Mouse (Mus musculus): ENCODE data around the gene Gcgr.

The Gcgr gene

GRCm38 (mm10) chr11:120506899-120507298 lies 23.6 kb upstream of the Gcgr start:
- WGBS, result 72% methylated on average over 4 of the region's 4 CpGs

- WGBS, result 89% methylated on average over 13 of the region's 13 CpGs
These were observed 22.7 kb upstream of the Gcgr start for GRCm38 (mm10) chr11:120507611-120508289.

GRCm38 (mm10) chr11:120508290-120508870 lies 22.1 kb upstream of the Gcgr start:
- 81% methylated on average over 9 of the region's 9 CpGs for WGBS

GRCm38 (mm10) chr11:120509940-120510339 lies 20.6 kb upstream of the Gcgr start:
- WGBS, result 66% methylated on average over 4 of the region's 4 CpGs

DNA sequence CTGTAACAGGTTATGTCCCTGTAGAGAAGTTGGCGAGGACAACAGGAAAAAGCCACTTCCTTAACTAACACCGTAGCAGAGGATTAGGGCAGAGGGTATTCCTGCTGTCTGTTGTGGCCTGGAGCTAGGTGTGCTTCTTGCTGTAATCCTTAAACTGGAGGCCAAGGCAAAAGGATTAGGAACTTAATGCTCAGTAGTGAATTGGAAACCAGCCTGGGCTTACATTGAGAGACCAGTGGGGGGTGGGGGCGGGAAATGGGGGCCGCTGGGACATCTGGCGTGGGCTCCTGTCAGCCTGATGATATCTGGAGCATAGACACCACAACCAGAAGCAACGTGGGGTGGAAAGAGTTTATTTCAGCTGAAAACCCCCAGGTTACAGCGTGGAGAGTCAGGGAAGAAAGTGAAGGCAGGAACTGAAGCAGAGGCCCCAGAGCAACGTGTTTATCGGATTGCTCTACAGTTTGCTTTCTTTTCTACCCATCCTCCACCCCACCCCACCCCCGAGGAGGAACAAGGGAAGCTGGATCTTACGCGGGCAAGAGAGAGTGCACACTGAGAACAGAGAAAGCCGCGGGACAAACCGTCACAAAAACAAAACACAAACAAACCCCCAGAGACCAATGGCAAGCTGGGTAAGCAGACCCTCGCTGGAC lies 20.0 kb upstream of the Gcgr start:
- 13% methylated on average over 16 of the region's 16 CpGs for WGBS

DNA sequence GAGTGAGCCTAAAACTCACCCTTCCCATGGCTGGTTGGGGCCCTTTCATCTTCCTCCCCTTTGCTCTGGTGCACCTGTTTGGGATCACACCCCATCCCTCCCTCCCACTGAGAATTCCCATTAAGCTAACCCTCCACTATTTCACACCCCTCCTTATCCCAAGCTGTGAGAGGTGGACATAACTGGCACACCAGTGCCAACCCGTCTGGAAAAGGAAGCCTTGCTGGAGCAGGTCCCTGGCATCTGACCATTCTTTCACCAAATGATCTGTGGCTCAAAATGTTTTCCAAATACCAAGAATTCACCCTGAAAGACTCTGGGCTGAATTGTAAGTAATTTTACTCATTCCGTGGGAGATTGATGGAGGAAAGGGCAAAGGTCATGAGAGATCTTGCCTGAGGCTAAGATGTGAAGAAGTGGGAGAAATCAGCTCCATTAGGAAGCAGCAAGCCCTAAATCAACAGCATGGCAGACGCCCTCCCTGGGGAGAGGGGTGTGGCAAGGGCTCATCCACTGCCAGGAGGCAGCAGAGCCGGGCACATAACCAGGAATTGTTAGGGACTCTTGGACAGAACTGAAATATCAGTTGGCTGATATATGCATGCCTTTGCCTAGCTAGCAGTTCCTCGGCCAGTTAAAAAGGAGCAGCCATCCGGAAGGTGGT lies 17.6 kb upstream of the Gcgr start:
- WGBS, result 45% methylated on average over 6 of the region's 6 CpGs

- 90% methylated on average over 2 of the region's 2 CpGs for WGBS
These were observed 16.2 kb upstream of the Gcgr start for GRCm38 (mm10) chr11:120514262-120514661.

GRCm38 (mm10) chr11:120515611-120516010 lies 14.9 kb upstream of the Gcgr start:
- 17% methylated on average over 17 of the region's 17 CpGs for WGBS

DNA sequence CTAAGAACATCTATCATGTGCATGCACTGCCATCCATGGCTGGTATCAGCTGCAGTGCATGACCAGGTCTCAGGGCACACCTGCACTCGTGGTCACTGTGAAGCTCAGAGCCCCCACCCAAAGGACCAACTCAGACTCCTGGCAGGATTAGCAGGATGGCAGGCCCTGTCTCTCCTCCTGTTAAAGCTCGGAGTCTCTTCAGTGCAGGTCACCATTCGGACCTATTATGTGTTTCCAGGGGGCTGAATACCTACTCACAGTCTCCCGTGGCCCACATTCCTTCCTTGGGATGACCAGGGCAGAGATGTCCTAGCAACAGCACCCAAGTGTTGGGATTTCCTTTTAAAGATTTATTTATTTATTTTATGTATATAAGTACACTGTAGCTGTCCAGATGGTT lies 13.4 kb upstream of the Gcgr start:
- 85% methylated on average over 4 of the region's 4 CpGs for WGBS

GRCm38 (mm10) chr11:120518027-120518426 lies 12.5 kb upstream of the Gcgr start:
- 22% methylated on average over 6 of the region's 6 CpGs for WGBS

DNA sequence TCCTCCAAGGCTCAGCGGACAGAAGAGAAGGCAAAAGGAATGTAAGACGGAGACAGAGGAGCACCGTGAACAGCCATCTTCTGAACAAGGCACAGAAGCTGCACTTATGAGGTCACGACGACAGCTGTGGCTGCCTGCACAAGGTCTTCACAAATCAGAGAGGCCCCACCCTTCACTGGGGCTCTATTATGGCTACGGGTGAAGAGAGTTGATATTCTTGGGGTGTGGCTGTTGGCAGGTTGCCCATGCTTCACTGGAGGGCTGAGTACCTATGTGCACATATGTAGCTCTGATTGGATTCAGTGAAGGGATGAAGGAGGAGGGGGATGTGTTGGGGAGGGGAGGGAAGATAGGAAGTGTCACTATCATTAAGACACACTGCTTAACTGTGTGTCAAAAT lies 11.9 kb upstream of the Gcgr start:
- 45% methylated on average over 6 of the region's 6 CpGs for WGBS

DNA sequence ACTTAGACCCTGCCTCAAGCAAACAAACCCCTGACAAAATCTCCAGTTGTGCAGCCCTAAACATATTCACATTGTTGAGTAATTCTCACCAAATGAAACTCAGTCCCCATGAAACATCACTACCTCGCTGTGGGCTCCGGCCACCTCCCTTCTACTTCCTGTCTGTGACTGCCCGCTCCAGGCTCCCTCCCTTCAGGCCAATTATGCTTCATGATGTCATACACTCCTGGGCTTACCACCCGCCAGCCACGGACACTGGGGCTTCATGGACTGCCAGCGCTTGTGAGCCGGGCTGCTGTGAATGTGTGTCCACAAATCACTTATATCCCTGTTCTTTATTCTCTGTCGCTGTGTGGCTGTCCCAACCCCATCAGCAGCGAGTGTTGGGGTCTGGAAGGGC lies 10.8 kb upstream of the Gcgr start:
- WGBS, result 38% methylated on average over 9 of the region's 9 CpGs

DNA sequence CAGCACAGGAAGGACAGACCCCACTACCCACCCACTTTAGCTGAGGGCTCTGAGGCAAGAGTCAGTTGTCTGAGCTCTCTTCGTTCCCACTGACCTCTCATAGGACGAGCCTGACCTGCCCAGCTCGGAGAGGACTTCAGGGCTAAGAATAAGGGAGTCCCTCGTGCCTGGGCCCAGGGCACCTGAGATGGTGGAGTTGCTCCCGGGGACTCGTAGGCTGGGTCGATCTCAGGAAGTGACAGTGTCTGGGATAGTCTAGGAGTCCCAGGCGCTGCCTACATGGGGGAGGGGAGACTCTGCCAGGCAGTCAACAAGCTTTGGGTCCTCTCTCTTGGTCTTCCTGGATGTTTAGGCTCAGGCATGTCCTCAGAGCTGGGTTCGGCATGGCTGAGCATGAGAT lies 10.0 kb upstream of the Gcgr start:
- WGBS, result 83% methylated on average over 9 of the region's 9 CpGs

DNA sequence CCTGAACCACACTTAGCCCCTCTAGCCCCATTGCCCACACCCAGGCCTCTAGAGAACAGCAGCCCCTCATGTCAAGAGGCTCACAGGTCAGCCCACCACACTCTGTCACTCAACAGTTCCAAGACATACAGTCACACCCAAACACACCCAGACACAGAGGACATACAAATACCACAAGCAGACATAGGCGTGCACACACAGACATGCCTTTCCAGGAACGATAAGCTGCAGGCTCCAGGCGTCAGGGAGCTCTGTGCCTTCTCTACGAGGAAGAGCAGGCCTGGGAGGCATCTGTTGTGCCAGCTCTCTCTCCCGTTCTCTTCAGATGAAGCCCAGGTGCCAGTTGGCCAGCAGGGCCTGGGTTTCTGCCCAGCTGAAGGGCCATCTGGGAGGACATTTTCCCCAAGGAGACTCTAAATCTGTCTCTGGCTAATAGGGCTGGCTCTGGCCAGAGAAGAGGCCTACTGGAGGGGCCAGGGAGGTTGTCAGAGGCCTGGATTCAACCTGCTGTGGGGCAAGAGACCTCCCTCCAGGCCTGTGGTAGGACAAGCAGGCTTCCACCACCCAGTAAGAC lies 9.4 kb upstream of the Gcgr start:
- 59% methylated on average over 5 of the region's 5 CpGs for WGBS

DNA sequence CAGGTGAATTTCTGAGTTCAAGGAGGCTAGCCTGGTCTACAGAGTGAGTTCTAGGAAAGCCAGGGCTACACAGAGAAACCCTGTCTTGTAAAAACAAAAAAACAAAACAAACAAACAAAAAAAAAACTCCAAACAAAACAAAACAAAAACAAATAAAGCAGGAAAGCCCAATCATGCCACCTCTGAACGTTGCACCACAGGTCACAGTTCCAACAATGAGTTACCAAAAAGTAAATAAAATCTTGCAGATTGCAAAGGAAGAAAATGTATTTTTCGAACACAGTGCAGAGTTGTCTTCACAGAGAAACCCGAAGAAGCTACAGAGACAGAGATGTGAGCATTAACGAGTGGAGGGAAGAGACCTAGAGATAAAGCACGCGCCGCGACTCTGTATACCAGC lies 7.9 kb upstream of the Gcgr start:
- WGBS, result 86% methylated on average over 8 of the region's 8 CpGs

- 90% methylated on average over 2 of the region's 2 CpGs for WGBS
These were observed 4.5 kb upstream of the Gcgr start for GRCm38 (mm10) chr11:120525959-120526358.

DNA sequence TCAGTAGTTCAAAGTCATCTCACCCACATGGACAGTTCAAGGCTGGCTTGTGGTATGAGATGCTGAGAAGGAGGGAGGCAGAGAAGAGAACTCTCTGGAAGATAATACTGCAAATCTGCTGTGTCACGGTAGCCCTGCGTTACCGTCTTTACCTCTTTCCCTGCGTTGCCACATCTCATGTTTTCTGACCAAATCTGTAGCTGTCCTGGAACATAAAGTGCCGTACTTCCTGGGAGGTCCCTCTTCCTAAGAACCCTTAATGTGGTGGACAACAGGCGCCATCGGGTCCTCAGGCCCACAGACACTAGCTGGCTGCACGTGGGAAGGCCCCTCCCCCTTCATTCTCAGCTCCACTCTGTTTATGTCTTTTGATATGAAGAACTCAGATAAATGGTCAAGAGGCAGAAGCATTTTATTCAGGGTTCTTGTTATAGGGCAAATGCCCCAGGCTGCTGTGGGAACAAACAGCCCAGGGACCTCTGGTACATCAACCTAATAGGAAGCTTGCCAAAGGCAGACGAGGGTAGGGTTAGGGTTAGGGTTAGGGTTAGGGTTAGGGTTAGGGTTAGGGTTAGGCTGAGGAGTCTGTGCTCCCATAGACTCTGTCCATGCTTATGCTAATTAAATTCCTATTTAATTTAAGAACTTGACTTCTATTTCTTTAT lies 2.7 kb upstream of the Gcgr start:
- 87% methylated on average over 9 of the region's 9 CpGs for WGBS

DNA sequence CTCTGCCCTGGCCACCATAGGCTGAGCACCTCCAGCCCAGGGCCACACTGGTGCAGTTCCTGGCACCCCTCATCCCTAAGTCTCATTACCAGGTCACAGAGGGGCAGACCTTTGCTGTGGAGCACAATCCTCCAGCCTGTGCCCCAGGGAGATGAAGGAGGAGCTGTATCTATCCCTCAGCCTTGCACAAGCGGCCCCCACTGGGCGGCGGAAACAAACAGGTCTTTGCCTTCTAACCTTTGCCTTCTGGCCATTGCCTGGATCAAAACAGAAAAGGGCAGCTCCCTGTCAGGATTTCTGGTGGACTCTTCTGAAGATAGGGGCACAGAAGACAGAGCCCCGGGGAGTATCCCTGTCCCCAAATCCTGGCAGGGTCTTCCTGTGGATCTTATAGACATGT lies 1.6 kb upstream of the Gcgr start:
- 73% methylated on average over 4 of the region's 4 CpGs for WGBS

GRCm38 (mm10) chr11:120531646-120532045 lies 1.1 kb downstream of the Gcgr start:
- 27% methylated on average over 9 of the region's 9 CpGs for WGBS

GRCm38 (mm10) chr11:120534093-120534492 lies 3.6 kb downstream of the Gcgr start:
- WGBS, result 91% methylated on average over 8 of the region's 8 CpGs

DNA sequence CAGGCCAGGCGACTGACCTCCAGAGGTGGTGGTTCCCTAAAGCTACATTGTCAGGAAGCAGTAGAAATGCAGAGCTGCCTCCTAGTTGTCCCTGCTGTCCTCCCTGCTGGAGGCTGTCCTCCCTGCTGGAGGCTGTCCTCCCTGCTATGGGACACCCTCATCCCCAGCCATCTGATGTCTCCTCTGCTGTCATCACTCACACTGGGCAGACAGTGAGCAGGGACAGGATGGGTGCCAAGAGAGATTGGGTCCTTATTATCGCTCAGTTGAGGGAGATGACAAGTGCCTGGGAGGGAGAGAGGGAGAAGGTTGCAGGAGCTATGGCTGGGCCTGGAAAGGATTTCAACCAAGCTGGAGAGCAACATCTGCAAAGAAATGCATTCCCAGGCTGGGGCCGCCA lies 4.6 kb downstream of the Gcgr start:
- 90% methylated on average over 3 of the region's 3 CpGs for WGBS

DNA sequence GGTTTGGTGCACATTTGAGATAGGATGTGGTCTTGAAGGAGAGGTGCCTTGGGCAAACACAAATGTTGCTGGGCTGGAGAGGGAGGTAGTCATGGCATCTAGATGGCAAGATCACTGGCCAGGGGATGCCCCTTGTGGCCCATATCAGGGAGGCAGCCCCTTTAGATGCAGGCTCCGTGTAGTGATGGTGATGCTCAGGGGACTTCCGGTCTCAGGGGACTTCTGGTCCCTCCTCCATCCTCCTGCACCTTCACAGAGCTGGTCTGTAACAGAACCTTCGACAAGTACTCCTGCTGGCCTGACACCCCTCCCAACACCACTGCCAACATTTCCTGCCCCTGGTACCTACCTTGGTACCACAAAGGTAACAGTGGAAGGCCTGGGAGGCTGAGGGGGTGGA lies 5.3 kb downstream of the Gcgr start:
- WGBS, result 77% methylated on average over 3 of the region's 3 CpGs

Data from cerebral cortex, adult 2 months (tissue).